ENCODE assay signal across 9 mouse cellular contexts in genomic region chr12:102877301-102878030, GRCm38 (mm10). TPM values are rescaled to one million over a fixed set of nuclear protein-coding genes. Genes with fewer than 3 reads are reported as not detected.
DNase-seq lines count a peak whose midpoint lies in the region; ATAC-seq lines count a peak whose summit lies in the region.
"Had no signal": no experiment of that assay in that cellular context is flagged by ENCODE, and none has a peak within 500 bp of the region (broad histone marks: within the 10 kb centered on the region; RNA-seq: fewer than 3 reads in every experiment).

No protein-coding gene starts in this region.

- H3K4me2 ChIP-seq in forebrain, embryonic 15.5 days (replicated peaks) = peak overlapping the region; percentile 67

- no peaks in the 10 kb centered on the region for H3K36me3 ChIP-seq in forebrain, embryonic 15.5 days
- H3K36me3 ChIP-seq in hindbrain, embryonic 10.5 days = no peaks in the 10 kb centered on the region

- peaks cover 27% of the 10 kb centered on the region for H3K4me1 ChIP-seq in forebrain, embryonic 15.5 days
- peaks cover 28% of the 10 kb centered on the region for H3K4me1 ChIP-seq in hindbrain, embryonic 10.5 days (replicated peaks)

- no peaks in the 10 kb centered on the region for H3K9me3 ChIP-seq in forebrain, embryonic 15.5 days
- no peaks in the 10 kb centered on the region for H3K9me3 ChIP-seq in hindbrain, embryonic 10.5 days

- DNase-seq in MN1 (ENCODE audit: low spot score) = peak; percentile 43
- DNase-seq in cerebellum, adult 11 months = peak; percentile 32
- peak; percentile 64 for DNase-seq in hindbrain, embryonic 10.5 days (ENCODE audit: low spot score)
- peak; percentile 18 to 28 for DNase-seq in layer of hippocampus, postnatal 14 days (ENCODE audit: low spot score in 2 of 2)
- DNase-seq in lung, postnatal 25 days (ENCODE audit: low spot score) = peak; percentile 38
- peak; percentile 62 for DNase-seq in ovary, postnatal 36 days (ENCODE audit: low spot score)
- peak; percentile 64 for DNase-seq in thymus, postnatal 25 days

- H3K9ac ChIP-seq in forebrain, embryonic 15.5 days (replicated peaks) = peak overlapping the region; percentile 95

- no peaks in the 10 kb centered on the region for H3K27me3 ChIP-seq in forebrain, embryonic 15.5 days
- no peaks in the 10 kb centered on the region for H3K27me3 ChIP-seq in hindbrain, embryonic 10.5 days (ENCODE audit: insufficient read depth, poor library complexity, severe bottlenecking)

- peak overlapping the region; percentile 95 for H3K27ac ChIP-seq in forebrain, embryonic 15.5 days (replicated peaks)
- peak overlapping the region; percentile 98 for H3K27ac ChIP-seq in hindbrain, embryonic 10.5 days

- peak overlapping the region; percentile 89 for H3K4me3 ChIP-seq in forebrain, embryonic 15.5 days
- peak overlapping the region; percentile 95 for H3K4me3 ChIP-seq in hindbrain, embryonic 10.5 days

- peak; percentile 80 for ATAC-seq in forebrain, embryonic 15.5 days (replicated peaks)

- under 1% methylated on average over 68 of the region's 70 CpGs for WGBS in forebrain, embryonic 15.5 days
- WGBS in hindbrain, embryonic 10.5 days = 3% methylated on average over 70 of the region's 70 CpGs

RNA-seq across cellular contexts. Expression of gene Btbd7, which starts 0.8 kb away (rescaled TPM):
- polyA plus RNA-seq in forebrain, embryonic 15.5 days (2015; fragmentation: Nextera tagmentation; extraction: Ambion mirVana) = 17.8 and 19.7 TPM in 2 replicates
- polyA plus RNA-seq in hindbrain, embryonic 10.5 days (2016; fragmentation: Nextera tagmentation; extraction: Ambion mirVana) = 15.9 TPM in 2 replicates
- 10 to 100 TPM; 18.0 to 20.5 TPM for total RNA-seq in layer of hippocampus, postnatal 14 days (2021)

RNA-seq across cellular contexts. Expression of gene Cox8c, which starts 21.6 kb away (rescaled TPM):
- polyA plus RNA-seq in forebrain, embryonic 15.5 days (2015; fragmentation: Nextera tagmentation; extraction: Ambion mirVana) = not detected in 2 replicates
- not detected in 2 replicates for polyA plus RNA-seq in hindbrain, embryonic 10.5 days (2016; fragmentation: Nextera tagmentation; extraction: Ambion mirVana)
- total RNA-seq in layer of hippocampus, postnatal 14 days (2021) = not detected
- total RNA-seq: left cerebral cortex, adult 8-10 months had no signal

Comparison
In these comparisons a context has a peak if more than half of its experiments do, and no peak if none do; other contexts are left out.
1. Peak in every context shown above with its lines: DNase-seq, ATAC-seq, H3K4me3 ChIP-seq and H3K27ac ChIP-seq.